Mouse (Mus musculus) lung, postnatal 0 days (tissue): ENCODE data around the gene Psg16.

Source experiments
- CTCF ChIP-seq: IDR thresholded peaks from 2 replicates; pipeline ENCODE4 v1.5.1; 2016; ENCODE audit warnings: antibody characterized with exemption, mild to moderate bottlenecking
- EP300 ChIP-seq: IDR thresholded peaks from 2 replicates; pipeline ENCODE4 v1.6.1; 2016; ENCODE audit warnings: antibody characterized with exemption, mild to moderate bottlenecking, control low read depth

GRCm38 (mm10) chr7:17087731-17088130 lies 13.9 kb downstream of the Psg16 start:
- TF ChIP-seq EP300 (no peak), CTCF (no peak)
